Mouse (Mus musculus): ENCODE data around the gene Tex29. TPM values are rescaled to one million over a fixed set of nuclear protein-coding genes. Genes with fewer than 3 reads are reported as not detected.
"Not testable (repeated sequence)": the region's sequence is repeated elsewhere in the genome, so short reads cannot be mapped to it uniquely, and the experiment has no call there.

Gene Tex29
- total RNA-seq, 2 experiments from 2014 or later = 0.57 to 0.77 TPM

DNA sequence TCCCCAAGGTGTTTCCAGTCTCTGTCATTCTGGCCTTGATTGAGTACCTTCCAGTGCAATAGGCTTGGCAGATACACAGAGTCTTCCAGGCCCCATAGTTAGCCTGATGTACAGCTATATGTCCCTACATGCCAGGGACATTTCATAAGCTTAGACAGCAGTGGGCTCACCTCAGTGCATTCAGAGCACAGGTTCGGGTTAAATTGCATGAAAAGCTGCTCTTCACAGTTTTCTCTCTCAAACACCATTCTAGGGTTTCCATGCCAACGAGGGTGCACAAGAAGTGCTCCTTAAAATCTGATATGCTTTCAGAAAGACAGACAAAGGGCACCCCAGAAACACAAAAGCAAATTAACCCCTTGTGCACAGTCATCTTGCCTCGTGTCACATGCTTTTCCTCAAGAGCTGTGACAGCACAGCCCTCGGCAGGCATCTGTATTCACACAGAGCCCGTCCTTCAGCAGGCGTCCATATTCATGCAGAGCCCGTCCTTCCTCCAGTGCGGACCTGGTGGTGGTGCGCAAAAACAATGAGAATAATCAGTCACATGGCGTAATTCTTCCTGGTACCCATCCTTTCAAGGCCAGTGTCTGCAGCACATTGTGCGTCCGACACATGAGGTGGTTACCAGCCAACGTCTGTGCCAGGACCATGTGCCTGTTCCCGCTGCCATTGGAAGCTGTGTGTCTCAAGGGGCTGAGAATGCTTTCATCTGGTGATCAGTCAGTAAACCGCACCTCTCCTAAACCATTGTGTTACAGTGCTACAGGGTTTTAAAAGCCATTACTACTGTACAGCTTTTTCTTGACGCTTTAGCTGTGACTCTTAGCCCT, 9.8 kb upstream of the Tex29 start:
- intact Hi-C loops (cut with DNase I) = no loop called here
- no peak for DNase-seq (ENCODE audit: low spot score in 2 of 2)

DNA sequence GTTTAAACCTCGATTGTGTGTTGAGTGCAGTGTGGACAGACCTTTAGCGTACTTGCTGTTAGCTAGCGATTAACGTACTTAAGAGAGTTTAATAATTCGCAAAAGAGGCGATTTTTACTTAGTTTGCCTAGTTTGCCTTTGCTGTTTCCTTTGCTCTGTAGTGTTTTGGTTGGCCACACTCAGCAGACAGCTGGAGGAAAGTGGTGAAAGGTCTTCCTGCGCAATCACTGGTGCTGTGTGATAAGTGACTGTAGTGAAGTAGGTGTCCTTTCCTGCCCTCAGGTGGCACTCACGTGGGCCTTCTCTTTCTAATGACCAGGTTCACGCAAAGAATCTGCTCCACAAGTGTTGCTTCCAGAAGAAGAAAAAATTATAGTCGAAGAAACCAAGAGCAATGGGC, 9.1 kb upstream of the Tex29 start:
- no peak for DNase-seq (ENCODE audit: low spot score in 2 of 2)
- intact Hi-C loops (cut with DNase I) = no loop called here

DNA sequence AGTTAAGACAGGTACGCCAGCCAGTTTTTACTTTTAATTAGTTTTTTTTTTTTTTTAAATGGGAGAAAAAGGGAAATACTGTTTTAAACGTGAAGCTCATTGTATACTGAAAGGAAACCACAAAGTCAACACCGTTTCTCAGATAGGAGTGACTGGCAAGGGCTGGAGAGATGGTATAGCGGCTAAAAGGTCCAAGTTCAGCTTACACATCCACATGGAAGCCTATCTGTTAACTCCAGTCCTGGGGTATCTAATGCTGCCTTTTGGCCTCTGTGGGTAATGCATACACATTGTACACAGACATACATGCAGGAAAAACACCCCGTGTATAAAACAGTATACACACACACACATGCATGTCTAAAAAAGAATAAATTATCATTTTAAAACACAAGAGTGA, 8.3 kb upstream of the Tex29 start:
- DNase-seq (ENCODE audit: low spot score in 2 of 2) = no peak
- intact Hi-C loops (cut with DNase I) = no loop called here

DNA sequence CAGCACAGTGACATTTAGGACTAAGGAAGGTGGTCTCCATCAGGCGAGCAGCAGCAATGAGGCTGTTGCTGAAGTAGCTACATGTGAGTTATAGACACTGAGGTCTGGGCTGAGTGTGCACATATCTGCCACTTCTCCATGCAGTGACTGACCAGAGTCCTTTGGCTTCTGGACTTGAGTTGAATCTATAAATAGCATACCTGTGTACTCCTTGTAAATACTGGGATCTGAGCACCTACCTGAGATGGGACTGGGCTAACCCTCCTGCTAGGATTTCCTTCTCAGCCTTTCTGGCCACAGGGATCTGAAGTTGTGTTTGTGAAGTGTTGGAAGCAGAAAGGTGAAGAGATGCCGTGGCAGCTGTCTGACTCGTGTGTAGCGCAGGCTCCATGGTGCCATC, 7.1 kb upstream of the Tex29 start:
- intact Hi-C loops (cut with DNase I) = no loop called here
- no peak for DNase-seq (ENCODE audit: low spot score in 2 of 2)

DNA sequence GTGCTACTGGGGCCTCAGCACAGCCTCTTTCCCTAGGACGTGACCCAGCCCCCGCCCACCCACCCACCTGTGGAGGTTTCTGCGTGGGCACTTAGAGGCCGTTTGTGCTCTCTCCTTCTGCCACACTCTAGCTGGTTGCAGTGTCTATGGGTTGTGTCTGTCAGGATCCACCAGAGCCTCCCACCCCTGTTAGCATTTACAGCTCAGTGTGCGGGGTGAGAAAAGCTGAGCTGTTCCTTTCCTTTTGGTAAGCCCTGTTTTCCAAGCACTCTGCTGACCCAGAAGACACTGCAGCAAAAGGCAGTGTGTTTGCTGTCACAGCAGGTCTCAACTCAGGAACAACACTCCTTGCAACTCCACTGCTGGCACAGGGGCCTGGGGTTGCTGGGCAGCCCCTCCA, 6.1 kb upstream of the Tex29 start:
- DNase-seq (ENCODE audit: low spot score in 2 of 2) = no peak
- intact Hi-C loops (cut with DNase I) = no loop called here

DNA sequence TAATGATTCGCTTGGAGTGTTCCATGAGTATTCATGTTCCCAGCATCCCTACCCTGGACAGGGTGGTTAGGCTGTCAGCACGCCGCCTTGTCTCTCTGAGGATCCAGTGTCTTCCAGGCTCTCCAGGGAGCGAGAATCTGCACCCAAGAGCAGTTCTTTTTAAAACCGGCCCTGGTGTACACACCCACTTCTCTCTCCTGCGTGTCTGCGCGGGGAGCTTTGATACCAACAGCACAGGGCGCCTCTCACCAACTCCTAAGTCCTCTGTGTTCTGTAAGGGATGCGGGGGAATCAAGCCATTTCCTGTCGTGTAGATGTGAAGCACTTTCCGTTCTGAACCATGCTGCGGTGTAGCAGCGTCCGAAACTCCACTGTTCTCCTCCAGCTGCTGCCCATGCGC, 5.6 kb upstream of the Tex29 start:
- intact Hi-C loops (cut with DNase I) = no loop called here
- DNase-seq (ENCODE audit: low spot score in 2 of 2) = no peak

DNA sequence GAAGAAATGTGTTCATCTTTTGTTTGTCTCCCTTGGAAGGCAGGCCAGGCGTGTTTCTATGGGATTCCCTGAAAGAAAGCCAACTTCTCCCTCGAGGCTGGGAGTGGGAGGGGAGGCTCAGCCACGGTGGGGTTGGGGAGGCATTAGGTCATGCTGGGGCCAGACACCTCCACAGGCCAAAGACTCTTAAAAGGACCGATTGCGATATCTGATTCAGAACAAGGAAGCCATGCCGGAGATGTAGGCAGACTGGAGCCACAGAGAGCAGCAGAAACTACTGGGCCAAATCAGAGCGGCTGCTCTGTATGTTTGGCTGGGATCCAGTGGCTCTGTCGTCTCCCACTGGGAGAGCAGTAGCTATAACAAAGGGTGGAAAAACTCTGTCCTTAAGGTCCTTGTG, 1.3 kb downstream of the Tex29 start:
- no peak for DNase-seq (ENCODE audit: low spot score in 2 of 2)
- intact Hi-C loops (cut with DNase I) = loop anchor here (5.0 kb wide), 1 partner anchor 71 kb away; no protein-coding TSS in a partner anchor

DNA sequence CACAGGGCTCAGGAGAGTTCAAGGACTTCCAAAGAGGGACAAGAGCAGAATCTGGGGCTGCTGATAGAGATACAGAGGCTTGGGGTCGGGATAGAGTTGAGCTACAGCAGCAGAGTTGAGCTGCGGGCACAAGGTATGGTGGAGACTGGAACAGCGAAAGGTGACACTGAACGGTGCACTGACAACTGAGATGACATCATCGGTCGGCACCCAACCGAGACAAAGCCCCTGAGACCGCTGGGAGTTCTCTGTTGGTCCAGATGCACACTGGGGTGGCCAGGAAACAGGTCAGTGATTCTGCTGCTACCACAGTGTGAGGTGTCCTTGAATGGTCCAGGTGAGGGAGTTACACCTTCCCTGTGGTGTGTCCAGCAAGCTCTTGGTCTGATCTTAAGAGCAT, 2.5 kb downstream of the Tex29 start:
- no peak for DNase-seq (ENCODE audit: low spot score in 2 of 2)
- intact Hi-C loops (cut with DNase I) = loop anchor here (5.0 kb wide), 1 partner anchor 70 kb away; no protein-coding TSS in a partner anchor

DNA sequence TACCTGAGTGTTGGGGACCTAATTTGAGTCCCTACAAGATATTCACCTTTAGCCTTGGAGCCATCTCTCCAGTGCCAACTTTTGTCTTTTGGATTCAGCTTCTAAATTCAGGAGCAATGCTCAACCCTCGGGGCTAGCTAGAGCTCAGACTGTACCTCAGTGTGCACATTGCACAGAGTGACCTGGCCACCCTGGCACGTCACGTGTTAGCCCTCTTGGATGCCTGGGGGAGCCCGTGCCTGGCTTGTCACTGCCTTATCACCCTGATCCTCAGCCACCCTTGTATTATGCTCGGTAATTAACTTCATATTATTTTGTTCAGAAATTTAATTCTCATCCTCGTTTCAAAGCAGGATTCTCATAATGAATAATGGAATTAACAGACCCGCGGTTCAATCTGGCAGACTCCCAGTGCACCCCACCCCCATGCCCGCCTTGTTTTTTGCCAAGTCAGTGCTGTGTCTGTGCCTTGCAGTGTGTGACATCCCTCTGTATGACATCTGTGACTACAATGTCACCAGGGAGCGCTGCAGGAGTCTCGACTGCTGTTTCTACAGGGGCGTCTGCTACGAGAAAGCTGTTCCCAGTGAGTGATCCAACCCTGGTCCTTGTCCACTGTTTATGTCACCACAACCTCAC, 3.5 kb downstream of the Tex29 start:
- intact Hi-C loops (cut with DNase I) = loop anchor here (5.0 kb wide), 1 partner anchor 69 kb away; no protein-coding TSS in a partner anchor
- DNase-seq (ENCODE audit: low spot score in 2 of 2) = no peak

DNA sequence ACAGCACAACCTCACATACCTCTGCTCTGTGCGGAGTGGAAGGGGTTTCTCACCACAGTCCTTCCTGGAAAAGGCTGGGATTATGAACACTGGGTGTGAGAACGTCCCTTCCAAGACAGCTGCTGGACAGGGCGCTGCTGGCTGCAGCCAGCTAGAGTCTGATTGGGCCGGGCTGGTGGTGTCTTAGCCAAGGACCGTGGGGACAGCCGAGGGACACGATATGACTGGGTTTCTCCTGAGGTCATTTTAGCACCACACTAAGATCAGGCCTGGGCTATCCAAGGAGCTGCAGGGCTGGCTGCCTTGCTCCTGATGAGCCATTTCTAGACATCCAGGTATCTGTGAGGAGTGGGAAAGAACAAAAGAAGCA, 4.0 kb downstream of the Tex29 start:
- intact Hi-C loops (cut with DNase I) = loop anchor here (5.0 kb wide), 1 partner anchor 68 kb away; no protein-coding TSS in a partner anchor
- no peak for DNase-seq (ENCODE audit: low spot score in 2 of 2)

DNA sequence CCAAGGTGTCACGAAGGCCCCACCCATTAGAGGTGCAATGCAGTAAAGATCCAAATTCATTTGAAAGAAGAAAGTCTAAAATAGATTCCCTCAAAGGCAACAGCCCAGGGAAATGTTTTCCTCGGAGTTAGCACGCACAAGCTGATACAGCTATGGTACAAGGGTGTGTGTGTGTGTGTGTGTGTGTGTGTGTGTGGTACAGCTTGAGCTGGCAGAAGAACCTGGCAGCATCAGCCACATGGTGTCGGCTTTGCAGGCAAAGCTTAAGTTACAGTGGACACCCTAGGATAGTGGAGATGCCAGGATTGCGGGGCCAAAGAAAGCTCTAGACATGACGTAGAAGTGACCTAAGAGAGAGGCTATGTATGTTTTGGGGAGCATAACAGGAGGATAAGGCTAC, 6.5 kb downstream of the Tex29 start:
- peak in 1 of 2 experiments; percentile 61 for DNase-seq (ENCODE audit: low spot score in 2 of 2)
- intact Hi-C loops (cut with DNase I) = no loop called here

DNA sequence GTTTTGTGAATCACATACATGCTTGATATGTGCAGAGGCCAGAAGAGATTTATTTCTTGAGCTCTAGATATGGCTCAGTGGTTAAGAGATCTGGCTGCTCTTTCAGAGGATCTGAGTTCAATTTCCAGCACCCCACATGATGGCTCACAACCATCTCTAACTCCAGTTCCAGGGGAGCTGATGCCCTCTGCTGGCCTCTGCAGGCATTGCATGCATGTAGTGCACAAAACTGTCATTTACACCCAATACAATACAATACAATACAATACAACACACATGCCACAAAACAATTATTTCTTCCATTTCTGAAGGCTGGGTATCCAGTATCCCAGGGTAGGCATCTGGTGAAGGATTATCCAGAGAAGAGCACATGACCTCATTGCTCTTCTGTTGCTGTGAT, 27.6 kb downstream of the Tex29 start:
- DNase-seq (ENCODE audit: low spot score in 2 of 2) = no peak
- intact Hi-C loops (cut with DNase I) = no loop called here

DNA sequence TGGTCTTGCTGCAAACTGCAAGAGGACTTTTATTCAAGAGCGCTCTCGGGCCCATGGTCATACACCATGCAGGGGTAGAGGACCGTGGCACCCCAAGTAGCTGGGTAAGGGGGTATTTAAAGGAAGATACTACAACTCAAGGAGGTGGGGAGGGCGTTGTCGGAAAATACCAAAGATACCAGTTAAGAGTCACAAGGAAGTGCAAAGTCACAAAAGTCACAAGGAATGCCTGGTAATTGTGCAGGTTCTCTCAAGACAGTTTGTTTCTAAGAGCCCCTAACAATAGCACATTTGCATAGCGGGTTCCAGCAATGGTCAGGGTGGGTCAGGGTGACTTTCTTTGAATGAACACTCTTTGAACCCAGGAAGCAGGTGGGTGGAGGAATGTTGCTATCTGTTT, 34.0 kb downstream of the Tex29 start:
- intact Hi-C loops (cut with DNase I); DNase-seq (ENCODE audit: low spot score in 2 of 2): not testable (repeated sequence)

DNA sequence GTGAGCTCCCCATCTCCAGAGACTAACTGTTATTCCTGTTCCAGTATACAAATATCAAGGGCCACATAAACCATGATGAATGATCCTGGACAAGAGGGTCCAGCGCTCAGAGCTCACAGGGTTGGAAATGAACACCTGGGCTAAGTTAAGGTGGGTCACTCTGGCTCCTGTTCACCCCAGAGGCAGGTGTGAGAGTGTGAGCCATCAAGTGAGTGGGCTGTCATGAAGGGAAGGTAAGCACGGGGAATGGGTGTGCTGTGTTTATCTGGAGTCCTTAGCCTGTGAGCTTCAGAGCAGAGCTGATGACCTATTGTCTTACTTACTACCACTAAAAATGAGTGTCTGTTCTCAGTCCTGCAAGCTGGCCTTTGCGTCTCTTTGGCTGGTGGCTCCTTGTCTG, 44.4 kb downstream of the Tex29 start:
- intact Hi-C loops (cut with DNase I) = no loop called here
- DNase-seq (ENCODE audit: low spot score in 2 of 2) = no peak

DNA sequence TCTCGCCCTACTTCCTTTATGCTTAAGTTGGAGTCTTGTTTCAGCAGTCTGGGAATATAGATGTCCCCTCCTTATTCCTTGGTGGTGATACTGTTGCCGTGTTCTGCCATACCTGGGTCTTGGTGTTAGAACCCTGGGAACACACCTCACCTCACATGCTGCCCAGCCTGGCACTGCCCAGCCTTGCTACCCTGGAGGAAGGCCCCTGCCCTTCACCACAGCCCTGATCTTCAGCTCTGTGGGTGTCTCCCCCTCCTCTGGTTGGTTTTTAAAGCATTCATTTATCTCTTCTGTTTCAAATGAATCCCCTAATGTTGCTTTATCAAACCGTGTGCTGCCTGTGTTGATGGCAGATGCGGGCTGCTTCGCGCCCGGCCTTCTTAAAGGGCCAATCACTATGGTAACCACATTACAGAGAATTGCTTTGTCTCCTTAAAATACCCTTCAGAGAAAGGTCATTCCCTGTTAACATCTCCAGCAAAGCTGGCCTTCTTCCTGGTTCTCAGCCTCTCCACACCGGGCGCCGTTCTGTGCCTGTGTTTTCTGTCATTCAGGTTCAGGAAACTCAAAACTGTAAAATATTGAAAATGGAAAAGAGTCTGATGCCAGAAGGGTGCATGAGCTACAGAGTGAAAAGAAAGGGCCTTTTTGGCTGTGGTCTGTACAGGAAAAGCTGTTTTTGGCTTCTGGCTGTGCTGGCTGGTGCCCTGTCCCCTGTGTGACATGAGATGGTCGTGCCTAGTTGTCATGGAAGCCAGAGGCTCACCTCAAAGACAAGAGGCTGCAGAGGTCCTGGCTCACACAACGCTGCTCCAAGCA, 45.8 kb downstream of the Tex29 start:
- peak; percentile 5 to 37 for DNase-seq (ENCODE audit: low spot score in 2 of 2)
- intact Hi-C loops (cut with DNase I) = no loop called here

DNA sequence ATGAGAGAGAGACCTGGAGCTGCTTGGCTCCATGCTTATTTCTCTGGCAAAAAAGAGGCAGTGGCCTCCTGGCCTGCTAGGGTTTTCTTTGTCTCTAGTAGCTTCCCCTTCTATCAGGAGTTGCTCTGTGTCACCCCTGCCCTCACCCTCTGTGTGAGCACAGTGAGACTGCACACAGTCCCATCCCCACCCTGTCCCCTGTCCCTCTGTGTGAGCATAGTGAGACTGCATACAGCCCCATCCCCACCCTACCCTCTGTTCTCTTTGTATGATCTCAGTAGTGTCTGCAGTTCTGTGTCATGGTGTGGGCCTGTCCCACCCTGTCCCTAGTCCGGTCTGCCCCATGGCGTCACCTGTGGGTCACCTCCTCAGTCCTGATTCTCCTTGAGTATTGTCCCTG, 46.5 kb downstream of the Tex29 start:
- intact Hi-C loops (cut with DNase I) = no loop called here
- DNase-seq (ENCODE audit: low spot score in 2 of 2) = no peak

DNA sequence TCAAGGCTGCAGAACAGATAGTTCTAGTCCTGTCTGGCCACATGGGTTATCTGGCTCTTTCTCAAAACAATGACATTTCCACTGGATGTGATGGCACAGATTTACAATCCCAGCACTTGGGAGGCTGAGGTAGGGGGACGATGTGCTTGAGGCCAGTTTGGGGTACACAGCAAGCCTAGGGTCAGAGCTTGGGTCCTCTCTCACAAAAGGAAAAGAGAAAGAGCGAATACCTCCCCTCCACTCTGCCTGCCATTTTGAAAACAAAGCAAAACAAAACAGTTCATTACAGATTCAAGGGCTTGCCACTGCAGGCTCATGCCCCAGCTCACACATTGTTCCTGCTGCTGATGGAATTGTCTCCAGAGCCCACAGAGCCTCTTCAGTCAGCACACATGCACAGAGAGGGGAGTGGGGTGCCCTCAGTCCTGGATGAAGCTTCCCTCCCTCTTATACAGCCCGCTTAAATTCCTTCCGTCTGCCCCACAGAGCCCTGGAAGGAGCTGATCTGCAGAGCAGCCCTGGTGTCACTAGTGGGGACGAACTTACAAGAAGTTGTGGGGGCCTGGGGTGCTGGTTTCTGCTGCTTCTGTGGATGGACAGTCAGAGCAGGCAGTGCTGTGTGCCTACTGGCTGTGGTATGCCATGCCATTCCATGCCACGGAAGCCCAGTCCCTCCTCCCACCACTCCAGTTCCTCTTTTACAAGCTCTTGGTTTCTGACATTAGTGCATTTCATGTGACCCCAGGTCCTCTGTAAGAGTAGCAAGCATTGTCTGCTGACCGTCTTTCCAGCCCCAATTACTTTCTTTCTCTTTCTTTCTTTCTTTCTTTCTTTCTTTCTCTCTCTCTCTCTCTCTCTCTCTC, 49.1 kb downstream of the Tex29 start:
- intact Hi-C loops (cut with DNase I) = no loop called here
- DNase-seq (ENCODE audit: low spot score in 2 of 2) = no peak

DNA sequence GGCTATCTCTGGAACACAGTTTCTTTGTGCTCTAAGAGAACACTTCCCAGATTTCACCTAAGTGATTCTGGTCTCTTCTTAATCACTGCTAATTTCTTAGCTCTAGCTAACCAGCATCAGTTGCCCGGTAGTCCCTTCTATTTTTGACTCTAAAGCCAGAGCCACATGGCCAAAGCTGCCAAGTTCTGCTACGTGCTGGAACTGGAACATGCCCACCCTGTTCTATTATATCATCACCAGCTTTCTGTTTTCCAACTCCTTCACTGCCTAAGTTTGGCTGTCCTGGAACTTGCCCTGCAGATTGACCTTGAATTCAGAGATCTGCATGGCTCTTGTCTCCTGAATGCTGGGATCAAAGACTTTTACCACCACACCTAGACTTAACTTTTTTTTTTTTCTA, 52.5 kb downstream of the Tex29 start:
- DNase-seq (ENCODE audit: low spot score in 2 of 2) = no peak
- intact Hi-C loops (cut with DNase I) = no loop called here

DNA sequence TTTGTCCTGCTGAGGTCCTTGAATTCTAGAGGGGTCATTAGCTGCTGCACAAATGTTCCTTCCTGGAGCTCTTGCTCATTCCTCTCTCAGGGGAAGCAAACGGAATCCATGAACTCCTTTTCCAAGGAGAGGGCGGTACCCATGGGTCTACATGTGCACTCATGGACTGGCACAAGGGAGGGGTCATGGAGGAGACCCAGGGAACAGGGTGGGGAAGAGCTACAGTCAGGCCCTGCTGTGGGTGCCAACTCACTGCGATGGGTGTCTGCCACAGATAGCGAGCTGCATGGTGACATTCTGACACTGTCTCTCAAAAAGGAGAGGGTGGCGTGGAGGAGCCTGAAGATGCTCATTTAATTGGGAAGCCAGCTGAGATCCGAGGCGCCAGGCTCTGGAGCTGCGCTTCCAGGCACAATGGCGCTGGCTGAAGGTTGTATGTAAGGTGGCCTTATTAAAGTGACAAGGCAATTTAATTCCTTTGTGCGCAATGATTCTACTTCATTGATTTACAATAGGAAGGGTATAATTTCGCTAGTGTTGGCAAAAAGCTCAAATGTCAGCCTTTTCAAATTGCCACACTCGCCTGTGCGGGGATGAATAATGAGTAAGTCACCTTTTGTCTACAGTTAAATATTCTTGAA, 55.9 kb downstream of the Tex29 start:
- no peak for DNase-seq (ENCODE audit: low spot score in 2 of 2)
- intact Hi-C loops (cut with DNase I) = no loop called here

All from left cerebral cortex, postnatal 14 days (tissue).